Mouse (Mus musculus): ENCODE measurements around the gene Mcee.

GRCm38 (mm10) chr7:64391479-64391878, 928 bp upstream of the Mcee start:
- TF ChIP-seq CTCF (IDR thresholded peaks at IDR 0.05; ENCODE audit: borderline replicate concordance, insufficient read depth, low read depth, low read length) (no peak), POLR2A (IDR thresholded peaks at IDR 0.05; ENCODE audit: borderline replicate concordance, insufficient read depth, low read length) (no peak)

Data from cerebellum, adult 2 months (tissue).